Mouse (Mus musculus): ENCODE measurements around the gene Ube2h.

The Ube2h gene

GRCm38 (mm10) chr6:30182038-30182437 is 122.3 kb downstream of the Ube2h start:
- no peak for DNase-seq

- no peak for DNase-seq
Measured at GRCm38 (mm10) chr6:30180321-30180720, 124.0 kb downstream of the Ube2h start.

GRCm38 (mm10) chr6:30179046-30179445 is 125.3 kb downstream of the Ube2h start:
- DNase-seq = no peak

DNA sequence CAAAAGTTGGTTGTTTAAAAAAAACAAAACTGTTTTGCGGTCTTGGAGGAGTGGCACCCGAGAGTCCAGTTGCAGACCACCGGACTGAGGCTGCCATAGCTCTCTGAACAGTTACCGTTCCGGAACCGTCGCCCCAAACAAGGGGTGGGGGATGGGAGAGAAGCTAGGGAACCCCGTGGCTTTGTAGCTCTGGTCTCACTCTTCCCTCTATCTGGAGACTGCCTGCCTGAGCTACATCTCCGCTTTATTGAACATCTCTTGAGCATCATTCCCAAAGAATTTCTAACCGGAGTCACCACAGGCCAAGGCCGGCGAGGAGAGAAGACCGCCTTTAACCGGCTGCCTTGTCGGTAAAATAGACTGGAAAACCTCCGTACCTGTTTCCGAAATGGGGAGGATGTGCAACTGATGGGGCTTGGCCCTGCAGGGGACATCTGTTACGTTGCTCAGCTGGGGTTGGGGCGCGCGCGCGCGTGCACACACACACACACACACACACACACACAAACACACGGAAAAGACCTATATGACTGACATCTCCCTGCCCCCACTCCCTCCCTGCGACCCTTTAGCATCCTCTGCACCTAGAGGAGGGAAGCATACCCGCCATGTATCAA is 126.2 kb downstream of the Ube2h start:
- DNase-seq = peak; percentile 75

- DNase-seq = no peak
Measured at GRCm38 (mm10) chr6:30177305-30177704, 127.0 kb downstream of the Ube2h start.

GRCm38 (mm10) chr6:30176496-30176895 is 127.8 kb downstream of the Ube2h start:
- no peak for DNase-seq

GRCm38 (mm10) chr6:30175918-30176421 is 128.4 kb downstream of the Ube2h start:
- no peak for DNase-seq

GRCm38 (mm10) chr6:30175225-30175917 is 129.0 kb downstream of the Ube2h start:
- DNase-seq = no peak

GRCm38 (mm10) chr6:30174461-30175224 is 129.7 kb downstream of the Ube2h start:
- peak; percentile 92 for DNase-seq

- peak; percentile 84 for DNase-seq
Measured at GRCm38 (mm10) chr6:30173551-30174460, 130.5 kb downstream of the Ube2h start.

GRCm38 (mm10) chr6:30172820-30173550 is 131.4 kb downstream of the Ube2h start:
- no peak for DNase-seq

GRCm38 (mm10) chr6:30172441-30172819 is 131.9 kb downstream of the Ube2h start:
- no peak for DNase-seq

- no peak for DNase-seq
Measured at GRCm38 (mm10) chr6:30171967-30172366, 132.4 kb downstream of the Ube2h start.

DNA sequence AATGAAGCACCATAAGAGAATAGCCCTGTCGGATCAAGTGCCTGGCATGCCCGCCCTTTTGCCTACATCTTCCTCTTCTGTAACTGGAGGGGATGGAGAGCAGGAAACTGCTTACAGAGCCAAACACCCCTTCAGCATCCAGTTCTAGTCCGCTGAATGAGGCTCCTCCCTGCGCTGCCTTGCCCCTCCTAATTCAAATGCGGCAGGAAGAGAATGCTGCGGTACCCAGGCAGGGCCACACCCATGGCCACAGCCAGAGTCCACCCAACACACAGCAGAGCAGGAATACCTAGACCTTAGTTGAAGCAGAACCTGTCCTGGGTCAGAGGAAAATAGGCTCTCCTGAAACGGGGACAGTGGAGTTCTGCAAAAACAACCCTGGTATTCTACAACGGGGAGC is 133.1 kb downstream of the Ube2h start:
- DNase-seq = no peak

- DNase-seq = peak; percentile 83
Measured at GRCm38 (mm10) chr6:30169148-30169547, 135.2 kb downstream of the Ube2h start.

GRCm38 (mm10) chr6:30168275-30168674 is 136.1 kb downstream of the Ube2h start:
- DNase-seq = no peak

- DNase-seq = peak; percentile 71
Measured at GRCm38 (mm10) chr6:30167192-30167591, 137.1 kb downstream of the Ube2h start.

GRCm38 (mm10) chr6:30166349-30166748 is 138.0 kb downstream of the Ube2h start:
- no peak for DNase-seq

DNA sequence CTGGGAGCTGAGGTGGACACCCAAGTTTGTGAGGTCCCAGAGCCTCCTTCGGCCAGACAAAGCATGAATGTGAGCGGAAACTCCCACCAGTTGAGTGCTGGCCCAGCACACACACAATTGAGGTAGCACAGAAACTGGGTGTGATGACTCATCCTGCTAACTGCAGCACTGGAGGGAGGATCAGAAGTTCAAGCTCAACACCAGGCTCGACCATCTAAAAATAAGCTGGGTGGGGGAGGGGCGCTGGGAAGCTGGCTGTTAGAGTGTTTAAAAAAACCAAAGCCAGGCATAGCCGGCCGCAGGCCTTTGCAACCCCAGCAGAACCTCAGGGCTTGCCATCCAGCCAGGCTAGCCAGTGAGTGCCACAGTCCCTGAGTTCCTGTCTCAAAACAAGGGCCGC is 142.2 kb downstream of the Ube2h start:
- no peak for DNase-seq

DNA sequence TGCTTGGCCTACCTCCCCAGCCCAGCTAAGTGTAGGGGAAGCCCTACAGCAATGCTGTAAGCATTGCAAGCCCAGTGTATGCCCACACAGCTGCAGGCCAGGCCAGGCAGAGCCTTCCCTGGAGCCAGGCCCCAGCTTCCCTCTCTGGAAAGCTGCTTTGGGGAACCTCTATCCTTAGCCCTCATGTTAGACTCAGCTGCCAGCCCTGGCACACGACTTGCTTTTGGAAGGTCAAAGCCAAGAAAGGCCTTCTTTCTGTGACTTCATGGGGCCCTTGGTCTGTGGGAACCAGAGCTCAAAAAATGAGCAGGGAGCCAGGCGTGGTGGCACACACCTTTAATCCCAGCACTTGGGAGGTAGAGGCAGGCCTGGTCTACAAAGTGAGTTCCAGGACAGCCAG is 142.7 kb downstream of the Ube2h start:
- DNase-seq = no peak

Data from retina, postnatal 1 day (tissue).